Mouse (Mus musculus): ENCODE results near the gene Tmem170b.
"Not testable (repeated sequence)": the region's sequence is repeated elsewhere in the genome, so short reads cannot be mapped to it uniquely, and the experiment has no call there.

The Tmem170b gene

DNA sequence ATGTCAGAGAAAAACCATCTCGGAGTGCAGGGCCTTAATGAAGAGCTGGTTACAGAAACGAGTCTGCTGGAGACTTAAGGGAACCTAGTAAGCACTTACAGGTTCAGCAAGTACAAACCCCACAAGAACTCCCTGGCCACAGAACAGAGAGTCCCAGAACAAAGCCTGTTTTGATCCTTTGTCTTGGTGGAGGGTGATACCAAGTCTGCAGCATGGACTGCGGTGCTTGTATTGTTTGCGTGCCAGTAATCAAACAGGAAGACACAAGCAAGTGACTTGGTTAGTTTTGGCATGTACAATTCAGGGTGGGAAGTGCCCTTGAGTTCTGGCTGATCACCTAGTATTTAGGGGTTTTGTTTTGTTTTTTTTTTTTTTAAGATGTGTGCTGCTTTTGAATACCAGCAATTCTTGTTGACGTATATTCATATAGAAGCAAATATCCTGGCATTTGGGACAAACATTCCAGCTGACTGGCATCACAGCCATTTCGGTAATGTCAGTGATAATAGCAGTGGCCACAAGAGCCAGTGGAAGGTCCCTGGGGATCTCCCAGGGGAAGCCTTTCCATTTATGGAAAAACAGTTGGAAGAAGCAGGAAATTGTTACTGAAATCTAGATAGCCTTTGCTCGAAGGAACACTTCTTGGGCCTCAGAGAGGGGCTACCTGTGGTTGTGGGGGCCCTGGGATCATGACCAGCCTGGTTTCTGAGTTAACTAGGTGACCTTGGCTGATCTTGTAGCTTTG, 64.9 kb downstream of the Tmem170b start:
- DNase-seq = no peak

DNA sequence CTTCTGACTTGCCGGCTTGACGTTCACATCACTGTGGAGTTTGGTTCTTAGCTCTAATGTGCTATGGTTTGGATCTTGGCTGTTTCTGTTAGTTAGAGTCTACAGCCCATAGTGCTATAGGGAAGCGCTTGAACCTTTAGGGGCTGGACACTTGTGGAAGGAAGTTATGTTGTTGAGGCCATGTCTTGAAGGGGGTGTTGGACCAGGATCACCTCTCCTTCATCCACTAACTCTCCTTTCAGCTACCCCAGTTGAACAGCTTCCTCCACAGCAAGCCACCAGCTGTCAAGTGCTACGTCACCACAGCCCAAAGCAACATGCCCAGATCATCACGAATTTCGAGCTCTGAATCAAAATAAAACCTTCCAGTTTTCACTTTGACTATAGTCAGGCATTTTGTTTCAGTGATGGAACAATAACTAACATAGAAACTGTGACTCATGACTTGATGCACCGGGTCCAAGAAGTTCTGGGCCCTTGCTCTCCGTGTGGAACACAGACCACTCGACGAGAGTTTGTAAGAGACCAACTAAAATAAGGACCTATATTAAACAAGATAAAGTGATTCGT, 65.5 kb downstream of the Tmem170b start:
- DNase-seq = no peak

DNA sequence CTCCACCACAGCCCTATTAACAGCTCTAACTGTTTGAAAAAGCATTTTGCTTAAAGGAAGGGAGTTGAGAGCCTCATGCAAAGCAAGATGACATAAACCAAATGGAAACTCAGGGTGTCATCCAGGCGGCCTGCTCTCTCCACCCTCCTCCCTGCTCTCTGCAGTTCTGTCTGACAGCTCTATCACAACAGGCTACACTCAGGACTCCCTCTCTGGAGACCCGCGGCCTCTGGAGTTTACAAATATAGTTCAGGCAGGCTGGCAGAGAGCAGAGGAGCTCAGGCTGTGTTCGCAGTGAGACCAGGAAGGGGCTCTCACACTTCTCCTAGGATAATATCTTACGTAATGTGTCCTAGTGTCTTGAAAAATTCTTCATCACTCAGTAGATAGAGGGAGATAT, 67.2 kb downstream of the Tmem170b start:
- not testable (repeated sequence) for DNase-seq

DNA sequence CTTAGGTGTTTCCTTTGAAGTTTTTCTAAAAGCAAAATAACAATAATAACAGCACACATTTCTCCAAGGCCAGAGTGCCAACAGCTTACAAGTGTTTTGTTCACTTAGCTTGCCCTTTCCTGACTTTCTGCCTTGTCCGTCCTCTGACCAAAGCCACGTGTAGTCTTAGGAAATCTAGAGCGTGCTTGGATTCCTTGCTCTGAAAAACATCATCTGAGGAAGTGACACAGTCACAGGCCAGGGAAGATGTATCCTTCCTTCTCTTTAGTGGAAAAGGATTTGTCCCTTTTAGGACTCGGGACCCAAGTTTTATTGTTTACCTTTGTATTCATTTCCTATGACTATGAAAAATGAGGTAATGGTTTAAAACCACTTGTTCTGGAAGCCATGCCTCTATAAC, 67.8 kb downstream of the Tmem170b start:
- no peak for DNase-seq

DNA sequence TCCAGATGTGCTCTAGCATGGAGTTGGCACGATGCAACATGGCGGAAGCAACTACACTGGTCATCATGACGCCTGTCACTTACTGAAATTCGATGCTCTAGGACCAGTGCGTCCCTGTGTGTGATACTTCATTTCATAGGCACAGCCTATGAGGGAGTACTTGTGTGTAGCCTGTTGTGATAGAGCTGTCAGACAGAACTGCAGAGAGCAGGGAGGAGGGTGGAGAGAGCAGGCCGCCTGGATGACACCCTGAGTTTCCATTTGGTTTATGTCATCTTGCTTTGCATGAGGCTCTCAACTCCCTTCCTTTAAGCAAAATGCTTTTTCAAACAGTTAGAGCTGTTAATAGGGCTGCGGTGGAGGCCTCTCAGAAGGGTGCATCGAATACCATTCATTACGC, 68.9 kb downstream of the Tmem170b start:
- not testable (repeated sequence) for DNase-seq

DNA sequence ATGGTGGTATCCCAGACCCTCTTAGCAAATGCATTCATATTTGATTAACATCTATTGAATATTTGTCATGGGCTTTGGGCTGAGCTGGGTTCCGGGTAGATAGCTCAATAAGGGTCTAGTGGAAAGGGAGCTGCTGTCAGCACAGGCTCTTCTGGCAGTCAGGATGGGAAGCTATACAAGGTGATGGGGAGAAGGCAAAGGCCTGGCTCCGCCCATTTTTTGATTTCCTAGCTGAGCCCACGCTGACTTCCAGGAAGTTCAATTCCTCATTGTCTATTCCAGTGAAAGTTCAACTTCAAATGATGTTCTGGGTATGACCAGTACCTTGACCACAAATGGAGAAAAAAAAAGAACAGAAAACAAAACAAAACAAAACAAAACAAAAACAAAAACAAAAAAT, 69.8 kb downstream of the Tmem170b start:
- DNase-seq = no peak

DNA sequence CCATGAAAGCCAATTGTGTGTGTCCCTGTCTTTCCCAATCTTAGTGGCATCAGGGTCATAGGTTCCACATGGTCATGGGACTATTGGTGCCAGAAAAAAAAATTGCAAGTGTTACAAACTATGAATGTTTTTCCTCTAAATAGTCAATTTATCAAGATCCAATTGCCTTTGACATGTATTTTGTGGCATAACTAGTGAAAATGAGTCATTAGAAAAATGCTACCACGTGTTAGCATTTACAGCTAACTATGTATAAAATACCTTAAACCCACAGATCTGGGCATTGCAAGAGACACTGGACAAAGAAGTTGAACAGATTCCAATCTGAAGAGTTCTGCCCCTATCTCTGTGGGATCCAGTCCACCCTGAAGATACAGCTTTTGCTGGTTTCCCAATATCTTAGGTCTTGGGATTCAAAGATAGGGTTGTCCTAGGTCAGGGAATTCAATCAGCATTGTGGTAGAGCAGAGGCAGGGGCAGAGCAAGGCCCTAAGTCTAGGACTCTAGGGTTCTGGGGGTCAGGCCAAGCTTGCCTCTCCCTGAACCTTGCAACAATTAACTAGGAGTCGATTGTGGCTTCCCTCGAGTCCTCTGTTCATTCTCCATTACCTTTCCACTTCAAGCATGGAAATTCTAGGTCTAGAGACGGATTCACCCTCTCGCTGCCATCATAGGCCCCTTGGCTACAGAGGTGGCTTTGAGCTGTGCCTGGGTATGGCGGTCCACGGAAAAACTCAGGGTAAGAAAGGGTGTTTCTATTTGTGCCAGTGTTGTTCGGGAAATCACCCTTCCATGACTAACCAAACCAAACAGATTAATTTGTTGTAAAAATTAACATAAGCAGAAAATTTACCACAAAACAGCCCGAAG, 70.5 kb downstream of the Tmem170b start:
- DNase-seq = no peak

DNA sequence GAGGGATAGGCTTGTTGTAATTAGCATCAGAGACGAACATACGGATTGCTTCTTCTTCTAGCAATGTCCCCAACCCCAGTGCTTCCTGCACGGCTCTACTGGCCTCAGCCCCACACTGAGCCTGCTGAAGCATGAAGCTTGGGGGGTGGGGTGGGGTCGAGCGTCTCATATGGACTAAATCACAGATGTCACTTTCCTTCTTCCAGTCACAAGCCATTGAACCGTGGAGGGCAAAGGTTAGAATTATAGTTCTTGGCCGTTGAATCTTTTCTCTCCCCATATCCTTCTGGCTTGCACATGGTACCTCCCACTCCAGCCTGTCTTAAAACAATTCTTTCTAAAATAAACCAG, 71.1 kb downstream of the Tmem170b start:
- DNase-seq = peak; percentile 67

DNA sequence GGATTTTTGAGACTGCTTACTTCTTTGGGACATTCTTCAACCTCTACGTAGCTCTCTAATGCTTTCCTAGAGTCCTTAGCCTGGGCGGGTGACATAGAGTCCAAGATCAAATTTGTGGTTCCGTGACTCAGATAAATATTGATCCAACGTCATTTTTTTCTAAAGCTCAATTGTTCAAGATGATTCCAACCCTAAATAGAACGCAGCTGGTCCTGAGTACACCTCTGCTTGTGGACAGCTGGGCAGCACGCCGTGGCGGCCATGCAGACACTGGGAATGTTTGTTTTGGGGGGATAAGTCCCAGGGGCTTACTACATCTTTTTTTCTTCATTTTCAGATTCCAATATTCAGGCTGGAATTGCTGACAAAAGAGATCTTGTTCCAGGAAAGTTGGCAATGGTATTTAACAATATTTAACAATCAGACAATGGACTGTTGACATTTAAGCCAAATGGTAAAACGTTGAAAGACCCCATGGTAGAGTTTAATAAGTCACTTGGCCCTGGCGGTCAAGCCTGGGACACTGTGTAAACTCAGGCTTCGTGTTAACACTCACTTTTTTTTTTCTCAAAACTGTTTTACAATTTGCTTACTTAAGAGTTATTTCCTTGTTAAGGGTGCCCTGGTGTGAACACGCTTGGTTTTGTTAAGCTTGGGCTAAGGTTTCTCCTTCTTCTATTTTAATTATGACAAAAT, 75.3 kb downstream of the Tmem170b start:
- DNase-seq = no peak

DNA sequence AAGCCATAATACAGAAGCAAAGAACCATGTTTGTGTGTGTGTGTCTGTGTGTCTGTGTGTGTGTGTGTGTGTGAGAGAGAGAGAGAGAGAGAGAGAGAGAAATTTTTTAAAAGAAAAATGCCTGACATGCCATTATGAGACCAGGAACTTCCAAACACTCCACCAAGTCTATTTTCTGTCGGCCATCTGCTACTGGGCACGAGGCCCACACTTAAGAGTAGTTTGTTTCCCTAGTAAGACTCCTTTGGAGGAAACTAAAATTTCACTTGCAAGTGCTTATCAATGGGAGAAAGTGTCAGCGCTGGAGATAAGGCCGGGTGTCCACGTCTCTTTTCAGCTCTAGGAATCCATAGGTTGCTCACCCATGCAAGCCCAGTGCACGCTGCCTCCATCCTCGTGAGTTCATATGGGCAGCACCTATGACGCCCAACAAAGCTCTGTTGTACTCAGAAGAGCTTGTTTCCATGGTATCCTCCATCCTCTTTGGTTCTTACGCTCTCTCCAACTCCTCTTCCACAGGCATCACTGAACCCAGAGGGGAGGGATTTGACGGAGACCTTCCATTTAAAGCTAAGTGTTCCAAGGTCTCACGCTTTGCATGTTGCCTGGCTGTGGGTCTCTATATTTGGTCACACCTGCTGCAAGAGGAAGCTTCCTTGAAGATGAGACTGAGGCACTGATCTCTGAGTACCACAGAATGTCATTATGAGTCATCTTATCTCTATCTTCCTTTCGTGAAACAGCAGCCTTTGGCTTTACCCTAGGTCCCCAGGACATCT, 76.8 kb downstream of the Tmem170b start:
- DNase-seq = no peak

DNA sequence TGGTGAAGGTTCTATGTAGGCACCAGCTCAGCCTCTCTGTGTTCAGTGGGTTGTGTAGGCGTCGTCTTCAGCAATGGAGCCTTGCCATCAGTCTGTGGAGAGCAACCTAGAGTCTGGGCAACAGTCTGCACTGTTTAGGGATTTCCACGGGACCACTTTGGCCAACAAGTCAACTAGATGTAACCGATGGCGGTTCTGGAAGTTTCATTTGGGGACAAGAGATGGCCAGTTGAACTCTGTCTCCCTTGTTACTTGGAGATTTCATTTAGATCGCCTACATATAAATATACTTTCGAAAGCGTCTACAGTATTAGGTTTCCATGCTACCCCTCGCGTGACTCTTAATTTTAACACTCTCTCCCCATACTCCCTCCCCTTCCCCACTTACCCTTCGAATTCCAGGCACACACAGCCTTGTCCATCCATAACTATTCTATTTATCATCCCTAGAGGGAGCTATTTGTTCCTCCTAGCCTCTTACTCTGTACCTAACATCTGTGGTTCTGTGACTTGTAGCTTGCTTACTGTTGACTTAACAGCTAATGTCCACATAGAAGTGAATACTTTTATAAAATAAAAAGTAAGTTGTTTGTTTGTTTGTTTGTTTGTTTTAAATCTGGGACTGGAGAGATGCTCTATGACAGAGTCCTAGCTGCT, 77.8 kb downstream of the Tmem170b start:
- DNase-seq = no peak

DNA sequence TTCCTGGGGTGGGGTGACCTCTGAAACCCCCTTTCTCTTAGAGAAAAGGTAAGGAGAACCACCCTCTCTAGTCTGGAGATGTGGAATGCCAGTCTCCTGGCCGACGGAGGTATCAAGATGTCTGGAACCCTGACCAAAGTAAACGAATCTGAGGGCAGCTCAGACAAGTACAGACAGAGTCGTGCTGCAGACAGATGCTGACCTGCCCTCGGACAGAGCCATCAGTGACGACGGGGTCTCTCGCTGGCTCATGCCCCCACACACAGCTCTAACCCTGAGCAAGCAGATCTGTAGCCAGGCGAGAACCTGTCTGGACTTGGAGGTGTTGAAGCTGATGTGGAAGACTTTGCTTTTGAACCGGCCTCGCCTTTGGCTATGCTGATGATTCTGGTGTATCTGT, 79.8 kb downstream of the Tmem170b start:
- DNase-seq = no peak

DNA sequence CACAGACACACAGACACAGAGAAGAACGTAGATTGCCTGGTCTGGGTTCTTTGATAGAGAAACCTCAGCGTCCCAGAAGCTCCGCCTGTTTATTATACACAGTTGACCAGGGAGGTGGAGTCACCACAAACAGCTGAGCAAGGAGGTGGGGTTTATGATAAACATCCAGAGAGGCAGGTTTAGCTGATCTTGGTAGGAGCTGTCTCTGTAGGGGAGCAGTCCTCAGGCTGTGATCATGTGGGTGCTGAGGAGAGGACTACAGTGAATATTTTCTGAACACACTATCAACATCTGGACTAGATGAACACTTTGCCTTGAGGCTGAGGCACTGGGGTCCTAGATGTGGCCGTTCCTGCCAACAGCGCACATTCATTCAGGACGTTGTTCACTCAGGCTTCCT, 83.3 kb downstream of the Tmem170b start:
- DNase-seq = no peak

DNA sequence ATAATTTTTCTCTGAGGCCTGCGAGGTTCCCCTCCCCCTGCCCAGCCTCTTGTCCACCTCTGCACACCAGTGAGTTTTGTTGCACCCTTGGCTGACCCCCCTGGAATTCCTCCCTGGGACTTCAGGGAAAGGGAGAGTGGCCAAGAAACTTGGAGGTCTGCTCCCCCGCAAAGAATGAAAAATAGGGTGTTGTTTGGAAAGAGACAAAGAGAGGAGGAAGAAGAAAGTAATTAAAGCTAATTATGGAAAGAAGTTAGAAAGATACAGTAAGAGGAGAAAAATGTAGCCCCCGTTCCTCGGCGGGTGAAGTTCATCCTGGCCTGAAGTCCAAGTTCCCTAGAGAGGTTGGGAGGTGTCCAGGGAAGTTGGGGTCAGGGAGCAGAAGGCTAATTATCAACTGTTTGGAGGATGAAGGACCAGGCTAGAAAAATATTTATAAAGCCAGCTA, 83.9 kb downstream of the Tmem170b start:
- DNase-seq = no peak

Measured in retina, postnatal 1 day (tissue).